Mouse (Mus musculus) stomach, adult 2 months (tissue): Measurements from ENCODE around the gene Reg2. TPM values are rescaled to one million over a fixed set of nuclear protein-coding genes. Genes with fewer than 3 reads are reported as not detected.

Experiments
- polyA plus RNA-seq: library from polyadenylated mRNA; depleted of rRNA; stranded (reverse); fragments of >200 nt; gene quantifications from 2 replicates; pipeline ENCODE4 v1.2.3, GENCODE M21; 2012; rRNA removed

Gene Reg2
- not detected in 2 replicates for polyA plus RNA-seq

GRCm38 (mm10) chr6:78395323-78395722 lies at the start of gene Reg2:
Reg2 (plus strand) TSS chr6:78395623.

GRCm38 (mm10) chr6:78370357-78370756 lies 25.1 kb upstream of the Reg2 start, which contains the start of gene Reg3b:
Reg3b (plus strand) TSS chr6:78370657.

GRCm38 (mm10) chr6:78378765-78379164 lies 16.7 kb upstream of the Reg2 start, which contains the start of gene Reg3d:
Reg3d (minus strand) TSS chr6:78378865.

GRCm38 (mm10) chr6:78380409-78380808 lies 15.0 kb upstream of the Reg2 start, which contains the start of gene Reg3a:
Reg3a (plus strand) TSS chr6:78380709.

GRCm38 (mm10) chr6:78422411-78422810 lies 27.0 kb downstream of the Reg2 start, which contains the start of gene Reg1:
Reg1 (plus strand) TSS chr6:78422711.

Other genes starting within 250 kb of the Reg2 start
- gene Reg3b, start 25.0 kb upstream of the Reg2 start, polyA plus RNA-seq = 1.1 and 2.0 TPM in 2 replicates
- not detected in 2 replicates for gene Reg3d, start 16.8 kb upstream of the Reg2 start, polyA plus RNA-seq
- gene Reg3a, start 14.9 kb upstream of the Reg2 start, polyA plus RNA-seq = 0.13 TPM in 1 of 2 replicates, not detected in the other
- gene Reg1, start 27.1 kb downstream of the Reg2 start, polyA plus RNA-seq = 2.7 and 2.8 TPM in 2 replicates
- gene Reg3g, start 73.2 kb downstream of the Reg2 start, polyA plus RNA-seq = 0.23 and 2.5 TPM in 2 replicates